8 mouse cellular contexts compared by ENCODE assay signal in genomic region chr4:115095671-115096434, GRCm38 (mm10). TPM values are rescaled to one million over a fixed set of nuclear protein-coding genes. Genes with fewer than 3 reads are reported as not detected.
DNase-seq lines count a peak whose midpoint lies in the region; ATAC-seq and TF ChIP-seq lines count a peak whose summit lies in the region.

No protein-coding gene starts in this region.

- DNase-seq in cerebellum, postnatal 4 days (ENCODE audit: low spot score in 2 of 2) = no peak
- peak; percentile 35 to 56 for DNase-seq in adrenal gland, postnatal 36 days
- peak; percentile 85 for DNase-seq in liver, postnatal 0 days
- DNase-seq in frontal cortex, postnatal 25 days (ENCODE audit: low spot score in 2 of 2) = no peak

- peak overlapping the region; percentile 82 for H3K4me2 ChIP-seq in forebrain, embryonic 15.5 days (replicated peaks)
- peak overlapping the region; percentile 87 for H3K4me2 ChIP-seq in intestine, embryonic 16.5 days (ENCODE audit: low read depth, low read length)
- H3K4me2 ChIP-seq in liver, postnatal 0 days (ENCODE audit: low read depth, low read length) = peak overlapping the region; percentile 91
- peak overlapping the region; percentile 83 for H3K4me2 ChIP-seq in neural tube, embryonic 13.5 days

- H3K36me3 ChIP-seq in forebrain, embryonic 15.5 days = no peaks in the 10 kb centered on the region
- H3K36me3 ChIP-seq in intestine, embryonic 16.5 days (ENCODE audit: control insufficient read depth, insufficient read depth, low read length) = no peaks in the 10 kb centered on the region
- no peaks in the 10 kb centered on the region for H3K36me3 ChIP-seq in liver, postnatal 0 days (replicated peaks; ENCODE audit: insufficient read depth, low read length)
- H3K36me3 ChIP-seq in neural tube, embryonic 13.5 days = no peaks in the 10 kb centered on the region

- peak overlapping the region; percentile 38 for H3K9ac ChIP-seq in forebrain, embryonic 15.5 days (replicated peaks)
- peak overlapping the region; percentile 65 for H3K9ac ChIP-seq in intestine, embryonic 16.5 days (ENCODE audit: low read depth, low read length)
- peak overlapping the region; percentile 63 for H3K9ac ChIP-seq in liver, postnatal 0 days (replicated peaks)
- peak overlapping the region; percentile 69 for H3K9ac ChIP-seq in neural tube, embryonic 13.5 days

- TF ChIP-seq EP300 in liver, postnatal 0 days (IDR thresholded peaks at IDR 0.05; ENCODE audit: low read depth) = peak; percentile 98

- peak overlapping the region; percentile 42 for H3K4me3 ChIP-seq in forebrain, embryonic 15.5 days
- peak overlapping the region; percentile 51 for H3K4me3 ChIP-seq in intestine, embryonic 16.5 days (ENCODE audit: low read length)
- H3K4me3 ChIP-seq in liver, postnatal 0 days (ENCODE audit: low read depth, low read length) = peak overlapping the region; percentile 53
- H3K4me3 ChIP-seq in neural tube, embryonic 13.5 days = peak overlapping the region; percentile 40

- 0 out of 2 replicates have a peak, but pooled peaks have one; percentile 12 for ATAC-seq in cerebellum, adult (ENCODE audit: insufficient number of reproducible peaks, low FRiP score, low TSS enrichment)
- ATAC-seq in forebrain, embryonic 15.5 days (replicated peaks) = peak; percentile 62
- ATAC-seq in intestine, embryonic 16.5 days = peak; percentile 86
- ATAC-seq in liver, postnatal 0 days = peak; percentile 92
- peak; percentile 55 for ATAC-seq in neural tube, embryonic 13.5 days (ENCODE audit: low read depth)

- no peak for TF ChIP-seq CTCF in liver, postnatal 0 days (IDR thresholded peaks at IDR 0.05; ENCODE audit: low read depth)

- no peaks in the 10 kb centered on the region for H3K9me3 ChIP-seq in forebrain, embryonic 15.5 days
- H3K9me3 ChIP-seq in intestine, embryonic 16.5 days (ENCODE audit: control insufficient read depth, low read length) = no peaks in the 10 kb centered on the region
- no peaks in the 10 kb centered on the region for H3K9me3 ChIP-seq in liver, postnatal 0 days (ENCODE audit: low read length)
- H3K9me3 ChIP-seq in neural tube, embryonic 13.5 days = no peaks in the 10 kb centered on the region

- peaks cover 27% of the 10 kb centered on the region for H3K27me3 ChIP-seq in forebrain, embryonic 15.5 days
- H3K27me3 ChIP-seq in intestine, embryonic 16.5 days (replicated peaks; ENCODE audit: control insufficient read depth, insufficient read depth, low read length) = no peaks in the 10 kb centered on the region; the same call in 1 of the 2 replicates
- no peaks in the 10 kb centered on the region for H3K27me3 ChIP-seq in liver, postnatal 0 days (ENCODE audit: insufficient read depth, low read length)
- peaks cover 69% of the 10 kb centered on the region for H3K27me3 ChIP-seq in neural tube, embryonic 13.5 days

- no peak overlapping the region for H3K27ac ChIP-seq in forebrain, embryonic 15.5 days (replicated peaks)
- H3K27ac ChIP-seq in intestine, embryonic 16.5 days (ENCODE audit: low read length) = peak overlapping the region; percentile 95
- peak overlapping the region; percentile 83 for H3K27ac ChIP-seq in liver, postnatal 0 days (ENCODE audit: low read depth)
- no peak overlapping the region for H3K27ac ChIP-seq in neural tube, embryonic 13.5 days (replicated peaks)

- H3K4me1 ChIP-seq in forebrain, embryonic 15.5 days = peaks cover 11% of the 10 kb centered on the region
- peaks cover 23% of the 10 kb centered on the region; the same call in 1 of the 2 replicates for H3K4me1 ChIP-seq in intestine, embryonic 16.5 days (ENCODE audit: control insufficient read depth, insufficient read depth, low read length)
- peaks cover 38% of the 10 kb centered on the region for H3K4me1 ChIP-seq in liver, postnatal 0 days (ENCODE audit: insufficient read depth)
- H3K4me1 ChIP-seq in neural tube, embryonic 13.5 days (replicated peaks) = peaks cover 19% of the 10 kb centered on the region

- WGBS in forebrain, embryonic 15.5 days = under 1% methylated on average over 31 of the region's 31 CpGs
- 2% methylated on average over 30 of the region's 31 CpGs for WGBS in intestine, embryonic 16.5 days
- 2% methylated on average over 29 of the region's 31 CpGs for whole genome bisulfite sequencing in liver, postnatal 0 days (ENCODE audit: insufficient replicate concordance)
- 2% methylated on average over 31 of the region's 31 CpGs for WGBS in neural tube, embryonic 13.5 days

RNA-seq across cellular contexts. Expression of gene Pdzk1ip1, which starts 7.3 kb away (rescaled TPM):
- total RNA-seq in adrenal gland, postnatal 36 days (2021) = not detected
- polyA plus RNA-seq in forebrain, embryonic 15.5 days (2015; fragmentation: Nextera tagmentation; extraction: Ambion mirVana) = 0.60 and 1.2 TPM in 2 replicates
- polyA plus RNA-seq in intestine, embryonic 16.5 days (2015; fragmentation: Nextera tagmentation; extraction: Ambion mirVana) = 256 and 335 TPM in 2 replicates
- polyA plus RNA-seq in liver, postnatal 0 days (2015; fragmentation: Nextera tagmentation; extraction: Ambion mirVana) = 18.6 and 22.2 TPM in 2 replicates
- 5.7 and 5.8 TPM in 2 replicates for polyA plus RNA-seq in neural tube, embryonic 13.5 days (2015; fragmentation: Nextera tagmentation; extraction: Ambion mirVana)

RNA-seq across cellular contexts. Expression of gene Cyp4x1, which starts 38.2 kb away (rescaled TPM):
- total RNA-seq in adrenal gland, postnatal 36 days (2021) = not detected
- polyA plus RNA-seq in forebrain, embryonic 15.5 days (2015; fragmentation: Nextera tagmentation; extraction: Ambion mirVana) = 3.3 and 3.4 TPM in 2 replicates
- polyA plus RNA-seq in intestine, embryonic 16.5 days (2015; fragmentation: Nextera tagmentation; extraction: Ambion mirVana) = 0.20 and 0.31 TPM in 2 replicates
- polyA plus RNA-seq in liver, postnatal 0 days (2015; fragmentation: Nextera tagmentation; extraction: Ambion mirVana) = 0.04 and 0.06 TPM in 2 replicates
- 5.5 and 7.1 TPM in 2 replicates for polyA plus RNA-seq in neural tube, embryonic 13.5 days (2015; fragmentation: Nextera tagmentation; extraction: Ambion mirVana)

RNA-seq across cellular contexts. Expression of gene Tal1, which starts 39.6 kb away (rescaled TPM):
- 1 to 10 TPM; 2.1 to 2.4 TPM for total RNA-seq in adrenal gland, postnatal 36 days (2021)
- 0.48 and 0.60 TPM in 2 replicates for polyA plus RNA-seq in forebrain, embryonic 15.5 days (2015; fragmentation: Nextera tagmentation; extraction: Ambion mirVana)
- 0.38 and 0.70 TPM in 2 replicates for polyA plus RNA-seq in intestine, embryonic 16.5 days (2015; fragmentation: Nextera tagmentation; extraction: Ambion mirVana)
- polyA plus RNA-seq in liver, postnatal 0 days (2015; fragmentation: Nextera tagmentation; extraction: Ambion mirVana) = 8.3 and 8.9 TPM in 2 replicates
- polyA plus RNA-seq in neural tube, embryonic 13.5 days (2015; fragmentation: Nextera tagmentation; extraction: Ambion mirVana) = 1.9 and 2.0 TPM in 2 replicates

Comparison
In these comparisons a context has a peak if more than half of its experiments do, and no peak if none do; other contexts are left out.
1. ATAC-seq: peak in every context shown above with its lines; median percentile 92 in liver, postnatal 0 days; 86 in intestine, embryonic 16.5 days; 62 in forebrain, embryonic 15.5 days; 55 in neural tube, embryonic 13.5 days; 12 in cerebellum, adult.
2. DNase-seq: peak in adrenal gland, postnatal 36 days (2 of 2) and liver, postnatal 0 days (single experiment); none in cerebellum, postnatal 4 days (0 of 2) and frontal cortex, postnatal 25 days (0 of 2).
3. H3K27ac ChIP-seq: peak in intestine, embryonic 16.5 days (single experiment) and liver, postnatal 0 days (single experiment); none in forebrain, embryonic 15.5 days (single experiment) and neural tube, embryonic 13.5 days (single experiment).
4. RNA of gene Pdzk1ip1, which starts 7.3 kb away (polyA plus RNA-seq): 256 to 335 TPM in intestine, embryonic 16.5 days; 18.6 to 22.2 TPM in liver, postnatal 0 days, 5.7 to 5.8 TPM in neural tube, embryonic 13.5 days and 0.60 to 1.2 TPM in forebrain, embryonic 15.5 days; every median in the first group is over 10 times any median in the second.
5. Peak in every context shown above with its lines, with median percentiles within 50 percentile points of each other: H3K4me2 ChIP-seq, H3K4me3 ChIP-seq and H3K9ac ChIP-seq.